Mouse (Mus musculus) left cerebral cortex, adult 9 months (tissue): ENCODE results near the gene Crabp1.

Source experiments
- DNase-seq, 2 experiments: peaks; one replicate each; pipeline ENCODE4 v3.0.0; 2022; ENCODE audit warnings: low spot score in 2 of 2

Gene Crabp1

GRCm38 (mm10) chr9:54764561-54765217 is at the start of gene Crabp1:
Gene Crabp1, plus strand, starts transcription at chr9:54764748.
- DNase-seq = no peak

DNA sequence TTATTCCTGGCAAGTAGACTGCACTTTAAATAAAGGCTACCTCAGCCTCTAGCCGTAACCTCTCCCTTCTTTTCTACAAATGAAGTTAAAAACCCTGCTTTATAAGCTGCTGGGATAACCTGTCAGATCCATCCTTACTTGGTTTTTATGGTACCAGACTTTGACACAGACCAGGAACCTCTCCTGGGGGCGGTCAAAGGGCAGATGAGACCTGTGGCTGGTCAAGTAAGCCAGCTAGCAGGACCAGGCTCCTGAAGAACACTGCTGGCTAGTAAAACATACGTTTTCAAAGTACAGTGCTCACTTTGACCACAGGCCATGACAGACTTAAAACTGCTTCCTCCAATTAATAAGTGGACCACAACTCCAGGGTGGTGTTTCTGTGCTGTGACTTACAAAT is 48.8 kb upstream of the Crabp1 start:
- DNase-seq = no peak

DNA sequence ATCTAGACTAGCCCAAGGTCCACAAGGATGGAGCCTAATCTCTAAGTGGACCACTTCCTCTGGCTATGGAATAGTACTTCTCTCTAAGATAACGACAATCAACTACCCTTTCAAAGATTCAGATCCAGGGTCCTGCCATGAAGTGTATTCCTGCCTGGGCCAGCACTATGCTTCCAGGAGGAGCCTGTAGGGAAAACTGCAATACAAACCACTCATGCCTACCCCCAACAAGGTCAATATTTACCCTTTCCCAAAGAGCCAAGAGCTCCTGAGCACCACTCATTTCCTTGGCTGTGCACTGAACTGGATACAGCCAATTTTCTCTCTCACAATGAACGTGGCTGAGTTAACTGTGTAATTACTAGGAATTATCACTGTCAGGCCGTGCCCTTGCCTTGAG is 47.0 kb upstream of the Crabp1 start:
- DNase-seq = no peak

DNA sequence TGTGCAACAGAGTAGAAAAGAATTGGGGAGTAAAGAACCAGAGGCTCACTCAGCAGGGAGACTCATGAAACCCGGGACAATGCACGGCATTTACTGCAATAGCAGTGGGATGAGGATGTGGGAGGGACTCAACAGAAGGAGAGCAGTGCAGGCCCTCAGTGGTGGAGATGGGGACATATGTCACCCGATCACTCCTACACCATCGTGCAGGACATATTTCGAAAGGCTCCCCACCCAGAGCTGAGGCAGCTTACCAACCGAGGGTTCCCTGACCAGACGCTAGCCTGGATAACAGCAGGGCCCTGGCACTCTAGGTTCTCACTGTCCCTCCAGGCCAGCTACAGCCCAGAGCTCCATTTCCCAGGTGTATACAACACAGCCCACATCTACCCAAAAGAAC is 42.4 kb upstream of the Crabp1 start:
- DNase-seq = peak in 1 of 2 experiments; percentile 42

- no peak for DNase-seq
Measured at GRCm38 (mm10) chr9:54722596-54722995, 42.0 kb upstream of the Crabp1 start.

GRCm38 (mm10) chr9:54726315-54726714 is 38.2 kb upstream of the Crabp1 start:
- peak in 1 of 2 experiments; percentile 25 for DNase-seq

DNA sequence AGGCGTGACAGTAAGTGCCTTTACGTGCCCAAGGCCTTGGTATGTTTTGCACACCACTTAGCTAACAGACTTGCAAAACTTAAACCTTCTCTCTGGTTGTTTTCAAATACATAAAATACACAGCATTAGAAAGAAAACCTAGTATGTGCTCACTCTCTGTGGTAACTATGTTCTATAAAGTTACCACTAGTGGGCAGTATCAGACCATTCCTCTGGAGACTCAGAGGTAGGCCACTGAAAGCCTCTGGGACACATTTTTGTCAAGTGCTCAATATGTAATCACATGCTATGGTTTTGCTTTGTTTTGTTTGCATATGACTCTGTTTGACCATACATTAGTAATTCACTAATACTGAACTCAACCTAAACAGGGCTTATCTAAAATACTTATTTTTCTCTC is 32.4 kb upstream of the Crabp1 start:
- DNase-seq = no peak

DNA sequence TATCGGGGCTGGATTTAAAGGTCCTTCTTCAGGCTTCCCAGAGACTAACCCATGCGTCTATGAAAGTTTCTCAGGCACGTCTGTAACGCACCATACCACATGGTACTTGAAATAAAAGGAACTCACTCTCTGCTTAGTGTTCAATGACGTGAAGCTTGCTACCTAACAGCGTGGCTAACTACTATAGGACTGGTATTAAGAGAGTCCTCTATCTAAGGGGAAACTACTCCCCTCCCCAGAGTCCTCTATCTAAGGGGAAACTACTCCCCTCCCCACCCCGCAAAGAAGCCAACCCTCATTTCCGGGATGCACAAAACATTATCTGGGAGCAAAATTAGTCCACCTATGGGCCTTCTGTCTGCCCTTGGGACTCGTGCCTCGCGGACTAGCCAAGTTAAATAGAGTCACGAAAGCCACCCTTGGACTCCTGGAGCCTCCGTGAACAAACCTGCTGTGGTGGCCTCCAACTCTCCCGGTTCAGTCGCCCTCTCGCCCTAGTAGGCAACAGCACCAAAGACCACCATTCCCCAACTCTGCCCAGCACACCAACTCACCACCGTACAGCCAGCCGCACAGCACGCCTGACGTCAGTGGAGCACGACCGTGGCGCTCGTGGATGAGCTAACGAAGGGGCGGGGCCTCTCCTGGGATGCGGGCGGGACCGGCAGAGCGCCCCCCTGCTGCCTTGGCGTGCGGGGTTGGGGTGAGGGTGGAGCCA is 30.5 kb upstream of the Crabp1 start, which contains the start of gene Wdr61:
Gene Wdr61 (minus strand): TSS at position 599 of the 718 bp plus-strand sequence.
- peak; percentile 88 to 96 for DNase-seq

GRCm38 (mm10) chr9:54734639-54735252 is 29.8 kb upstream of the Crabp1 start:
- no peak for DNase-seq

- DNase-seq = peak in 1 of 2 experiments; percentile 53
Measured at GRCm38 (mm10) chr9:54736284-54736701, 28.3 kb upstream of the Crabp1 start.

DNA sequence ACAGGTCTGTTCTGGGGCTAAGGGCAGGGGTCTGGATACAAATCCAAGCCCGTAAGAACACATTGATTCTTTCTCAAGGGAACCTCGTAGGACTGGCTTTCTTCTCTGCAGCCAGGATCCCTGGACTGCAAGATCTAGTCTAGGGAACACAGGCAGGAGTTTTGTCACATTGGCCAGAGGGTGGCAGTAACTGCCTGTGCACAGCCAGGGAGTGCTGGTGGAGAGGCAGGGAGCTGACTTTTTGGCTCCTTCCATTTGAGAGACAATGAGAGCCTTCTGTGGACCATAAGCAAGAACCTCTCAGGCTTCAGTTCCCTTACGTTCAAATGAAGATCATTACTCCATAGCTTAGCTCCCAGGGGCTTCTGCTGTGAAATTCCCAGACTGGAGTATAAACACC is 26.2 kb upstream of the Crabp1 start:
- DNase-seq = peak in 1 of 2 experiments; percentile 63

DNA sequence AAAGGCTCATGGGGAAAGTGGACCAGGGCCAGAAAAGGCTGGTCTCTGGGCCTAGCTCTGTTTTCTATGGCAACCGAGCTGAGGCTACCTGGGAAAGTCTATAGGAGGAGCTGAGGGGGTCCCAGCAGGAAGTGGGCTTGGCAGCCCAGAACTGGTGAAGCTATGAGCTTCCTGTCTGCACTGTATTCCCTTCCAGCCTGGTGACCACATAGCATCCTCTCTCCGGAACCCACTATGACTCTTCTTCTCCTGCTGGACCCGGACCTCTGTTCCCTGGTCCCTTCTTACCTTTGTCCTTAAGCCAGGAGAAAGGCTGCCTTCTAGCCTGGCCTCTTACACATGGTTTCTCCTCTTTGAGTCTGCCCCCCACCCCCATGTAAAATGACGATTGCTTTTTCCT is 20.7 kb upstream of the Crabp1 start:
- no peak for DNase-seq

DNA sequence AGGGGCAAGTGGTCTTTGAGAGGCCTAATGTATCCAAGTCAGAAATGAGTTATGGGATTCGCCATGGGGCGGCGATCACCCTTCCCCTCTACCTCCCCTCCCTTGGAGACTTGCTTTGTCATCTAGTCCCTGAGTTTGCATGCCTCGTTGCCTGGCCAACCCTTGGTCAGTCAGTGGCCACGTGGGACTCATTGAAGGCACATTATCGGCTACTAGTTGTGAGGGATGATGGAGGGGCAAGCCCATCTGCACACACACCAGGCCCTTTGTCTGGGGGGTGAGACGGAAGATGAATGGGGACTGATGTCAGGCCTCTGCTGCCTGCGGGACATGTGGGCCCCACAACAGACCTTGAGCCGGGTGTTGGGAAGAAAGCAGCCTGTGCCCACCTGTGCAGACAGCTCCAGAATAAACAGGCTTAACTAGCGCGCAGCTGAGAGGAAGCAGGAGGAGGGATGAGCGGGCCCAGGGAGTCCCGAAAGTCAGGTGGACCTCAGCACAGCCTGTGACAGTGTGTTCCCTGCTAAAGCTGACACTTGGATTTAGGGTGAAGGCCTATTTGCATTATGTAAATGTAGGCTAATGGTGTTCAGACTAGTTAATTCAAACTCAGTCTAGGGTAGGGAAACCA is 18.7 kb upstream of the Crabp1 start:
- DNase-seq = no peak

GRCm38 (mm10) chr9:54750215-54750981 is 14.2 kb upstream of the Crabp1 start:
- no peak for DNase-seq

DNA sequence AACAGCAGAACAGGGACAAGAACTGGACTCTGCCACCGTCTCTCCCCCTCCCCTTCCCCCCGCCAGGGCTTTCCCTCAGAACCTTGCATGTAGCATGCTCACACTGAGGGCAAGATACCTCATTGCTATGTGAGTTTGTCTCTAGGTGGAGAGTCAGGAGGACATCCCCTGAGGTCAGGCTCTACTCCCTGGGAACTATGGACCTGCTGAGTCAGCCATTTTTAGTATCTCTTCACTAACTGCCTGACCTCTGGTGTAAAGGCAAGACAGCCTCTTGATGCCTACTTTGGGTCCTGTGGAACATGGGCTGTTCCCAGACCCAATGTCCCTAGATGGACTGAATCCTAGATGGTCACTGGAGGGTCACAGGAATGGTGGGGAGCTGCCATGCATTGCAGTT is 12.9 kb upstream of the Crabp1 start:
- DNase-seq = no peak

DNA sequence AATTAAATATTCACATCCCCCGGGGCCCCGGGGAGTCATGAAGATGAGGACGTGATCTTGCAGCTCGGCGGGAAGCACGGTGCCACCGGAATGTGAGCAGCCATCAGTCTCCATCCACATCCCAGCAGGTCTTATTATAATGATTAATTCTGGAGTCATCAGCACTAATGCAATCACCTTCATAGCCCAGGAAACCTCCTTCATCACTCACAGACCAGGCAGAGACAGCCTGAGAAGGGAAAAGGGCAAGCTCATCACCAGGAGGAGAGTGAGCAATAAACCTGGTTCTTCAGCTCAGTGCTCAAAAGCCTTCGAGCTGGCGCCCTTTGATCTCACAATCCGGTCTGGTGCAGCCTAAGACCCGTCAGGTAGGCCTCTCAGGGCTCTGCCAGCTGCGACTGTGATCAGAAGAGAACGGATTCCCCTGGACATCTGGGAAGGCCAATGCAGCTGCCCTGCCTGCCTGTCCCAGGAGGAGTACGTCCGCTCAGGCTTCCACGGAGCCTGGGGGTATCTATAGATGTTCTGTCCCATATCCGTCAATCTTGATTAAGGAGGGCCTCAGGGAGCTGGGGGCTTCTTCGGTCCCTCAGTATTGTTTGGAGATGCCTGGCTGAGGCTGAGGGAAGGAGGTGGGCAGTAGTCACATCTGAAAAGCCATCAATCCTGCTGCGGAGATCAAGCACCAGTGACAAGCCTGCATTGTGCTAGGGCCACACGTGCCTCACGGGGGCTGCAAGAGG is 12.2 kb upstream of the Crabp1 start:
- DNase-seq = no peak

- no peak for DNase-seq
Measured at GRCm38 (mm10) chr9:54752944-54753295, 11.6 kb upstream of the Crabp1 start.

GRCm38 (mm10) chr9:54759592-54759991 is 5.0 kb upstream of the Crabp1 start:
- DNase-seq = no peak

- DNase-seq = no peak
Measured at GRCm38 (mm10) chr9:54764091-54764490, 457 bp upstream of the Crabp1 start.

DNA sequence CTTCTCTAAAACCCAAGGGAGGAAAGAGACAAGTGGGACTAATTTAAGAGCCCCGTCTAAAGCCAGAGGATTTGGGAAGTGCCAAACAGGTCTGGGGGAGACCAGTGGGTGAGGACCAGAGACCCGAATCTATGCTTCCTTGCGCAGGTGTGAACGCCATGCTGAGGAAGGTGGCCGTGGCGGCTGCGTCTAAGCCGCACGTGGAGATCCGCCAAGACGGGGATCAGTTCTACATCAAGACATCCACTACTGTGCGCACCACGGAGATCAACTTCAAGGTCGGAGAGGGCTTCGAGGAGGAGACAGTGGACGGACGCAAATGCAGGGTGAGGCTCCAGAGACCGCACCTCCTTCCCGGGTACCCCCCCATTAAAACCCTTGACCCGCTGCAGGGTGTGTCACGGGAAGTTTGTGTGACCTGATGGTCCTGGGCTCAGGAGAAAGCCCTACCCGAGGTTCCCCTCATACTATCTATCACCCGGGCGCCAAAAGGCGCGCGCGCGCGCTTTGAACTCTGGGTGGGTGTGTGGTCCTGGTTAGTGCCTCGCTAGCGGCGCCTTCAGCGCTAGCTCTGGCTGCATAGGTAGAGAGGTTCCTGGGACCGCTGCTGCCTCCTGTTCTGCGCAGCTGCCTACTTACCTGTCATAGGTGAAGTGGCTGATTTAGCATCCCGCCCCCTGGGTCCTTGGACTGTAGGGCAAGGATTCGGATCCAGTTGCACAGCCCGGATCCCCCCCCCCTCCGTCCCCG is 963 bp downstream of the Crabp1 start:
- no peak for DNase-seq
